15 mouse cellular contexts compared by ENCODE assay signal in the genomic region with DNA sequence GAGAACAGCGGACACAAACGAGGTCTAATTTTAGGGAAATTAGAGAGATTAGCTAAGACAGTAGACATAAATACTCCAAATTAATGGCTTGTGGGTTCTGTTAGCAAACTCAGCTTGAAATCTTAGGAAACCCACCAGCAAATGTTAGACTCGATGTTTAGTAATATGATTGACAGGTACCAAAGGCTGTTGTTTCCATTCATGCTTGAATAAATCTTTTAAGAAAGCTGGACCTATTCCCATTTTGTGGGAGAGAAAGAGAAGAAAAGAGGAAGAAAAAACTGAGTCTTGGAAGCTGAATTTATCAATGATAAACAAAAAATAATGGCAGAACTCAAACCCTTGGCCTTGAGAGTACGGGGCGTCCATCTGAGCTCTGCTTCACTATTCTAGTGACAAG.
DNase-seq lines count a peak whose midpoint lies in the region; ATAC-seq lines count a peak whose summit lies in the region.
"Had no signal": no experiment of that assay in that cellular context is flagged by ENCODE, and none has a peak within 500 bp of the region (broad histone marks: within the 10 kb centered on the region; RNA-seq: fewer than 3 reads in every experiment).

No protein-coding gene starts in this region.

- no peak for DNase-seq in heart, adult 11 months
- no peak for DNase-seq in neural tube, embryonic 11.5 days (ENCODE audit: low spot score)
- DNase-seq in neural tube, embryonic 10.5 days (ENCODE audit: extremely low spot score, low spot score), result no peak
- DNase-seq in natural killer cell, adult 2 months (ENCODE audit: low spot score in 2 of 2), result no peak
- DNase-seq: B cell, adult 2 months; gastrocnemius, postnatal 14 days; heart, postnatal 36 days; lung, postnatal 14 days; right cerebral cortex, postnatal 14 days; thymus, postnatal 36 days had no signal

- ATAC-seq in heart, embryonic 16.5 days (replicated peaks; ENCODE audit: extremely low read depth, insufficient read depth, low FRiP score), result no peak
- 0 out of 2 replicates have a peak, but pooled peaks have one; percentile 8 for ATAC-seq in neural tube, embryonic 11.5 days (ENCODE audit: insufficient read depth, low FRiP score, low TSS enrichment)
- ATAC-seq in hindbrain, embryonic 16.5 days, result no peak
- ATAC-seq in megakaryocyte, adult 5-6 weeks (ENCODE audit: poor library complexity, severe bottlenecking), result no peak

- no peak overlapping the region for H3K9ac ChIP-seq in heart, embryonic 16.5 days (ENCODE audit: low read length)
- H3K9ac ChIP-seq in neural tube, embryonic 11.5 days (ENCODE audit: low read length), result no peak overlapping the region
- H3K9ac ChIP-seq in hindbrain, embryonic 16.5 days (ENCODE audit: low read depth, low read length), result no peak overlapping the region
- H3K9ac ChIP-seq: limb, embryonic 13.5 days; liver, embryonic 15.5 days had no signal

- H3K4me3 ChIP-seq in heart, embryonic 16.5 days (ENCODE audit: low read length), result no peak overlapping the region
- no peak overlapping the region for H3K4me3 ChIP-seq in neural tube, embryonic 11.5 days (ENCODE audit: low read depth, low read length)
- no peak overlapping the region for H3K4me3 ChIP-seq in hindbrain, embryonic 16.5 days (ENCODE audit: low read length)
- H3K4me3 ChIP-seq: limb, embryonic 13.5 days; liver, embryonic 15.5 days had no signal

- 79% methylated on average over 5 of the region's 5 CpGs for WGBS in heart, embryonic 16.5 days
- 75% methylated on average over 5 of the region's 5 CpGs for WGBS in neural tube, embryonic 11.5 days
- 35% methylated on average over 5 of the region's 5 CpGs for whole genome bisulfite sequencing in hindbrain, embryonic 16.5 days

- no peak overlapping the region for H3K27ac ChIP-seq in heart, embryonic 16.5 days (ENCODE audit: low read length)
- H3K27ac ChIP-seq in neural tube, embryonic 11.5 days (ENCODE audit: low read depth, low read length), result peak overlapping the region; percentile 72
- H3K27ac ChIP-seq in hindbrain, embryonic 16.5 days (ENCODE audit: low read depth, low read length), result no peak overlapping the region; the same call in 1 of the 2 replicates
- H3K27ac ChIP-seq: limb, embryonic 13.5 days; liver, embryonic 15.5 days had no signal

- H3K36me3 ChIP-seq in heart, embryonic 16.5 days (ENCODE audit: control insufficient read depth, insufficient read depth), result no peaks in the 10 kb centered on the region
- no peaks in the 10 kb centered on the region for H3K36me3 ChIP-seq in neural tube, embryonic 11.5 days (ENCODE audit: control insufficient read depth, insufficient read depth, low read length)
- H3K36me3 ChIP-seq in hindbrain, embryonic 16.5 days (ENCODE audit: control insufficient read depth, insufficient read depth, low read length), result no peaks in the 10 kb centered on the region
- H3K36me3 ChIP-seq: limb, embryonic 13.5 days; liver, embryonic 15.5 days had no signal

- no peaks in the 10 kb centered on the region for H3K27me3 ChIP-seq in heart, embryonic 16.5 days (ENCODE audit: control insufficient read depth, insufficient read depth, low read length)
- no peaks in the 10 kb centered on the region for H3K27me3 ChIP-seq in neural tube, embryonic 11.5 days (ENCODE audit: control insufficient read depth, insufficient read depth, low read length)
- no peaks in the 10 kb centered on the region for H3K27me3 ChIP-seq in hindbrain, embryonic 16.5 days (replicated peaks; ENCODE audit: control insufficient read depth, insufficient read depth, low read length)
- H3K27me3 ChIP-seq: limb, embryonic 13.5 days; liver, embryonic 15.5 days had no signal

- H3K4me1 ChIP-seq in heart, embryonic 16.5 days (ENCODE audit: control insufficient read depth, insufficient read depth, low read length), result peaks cover 11% of the 10 kb centered on the region
- H3K4me1 ChIP-seq in neural tube, embryonic 11.5 days (ENCODE audit: control insufficient read depth, insufficient read depth, low read length), result peaks cover 22% of the 10 kb centered on the region
- H3K4me1 ChIP-seq in hindbrain, embryonic 16.5 days (ENCODE audit: control insufficient read depth, insufficient read depth, low read depth, low read length), result peaks cover 20% of the 10 kb centered on the region
- H3K4me1 ChIP-seq: liver, embryonic 15.5 days had no signal

- H3K9me3 ChIP-seq in heart, embryonic 16.5 days (replicated peaks; ENCODE audit: control insufficient read depth, low read length), result no peaks in the 10 kb centered on the region
- H3K9me3 ChIP-seq in neural tube, embryonic 11.5 days (ENCODE audit: control insufficient read depth, low read length), result no peaks in the 10 kb centered on the region
- H3K9me3 ChIP-seq in hindbrain, embryonic 16.5 days (ENCODE audit: control insufficient read depth, low read length), result no peaks in the 10 kb centered on the region
- H3K9me3 ChIP-seq: limb, embryonic 13.5 days; liver, embryonic 15.5 days had no signal

- peak overlapping the region; percentile 13; the same call in 1 of the 2 replicates for H3K4me2 ChIP-seq in heart, embryonic 16.5 days (ENCODE audit: low read depth, low read length)
- no peak overlapping the region for H3K4me2 ChIP-seq in neural tube, embryonic 11.5 days (ENCODE audit: low read depth)
- H3K4me2 ChIP-seq in hindbrain, embryonic 16.5 days (ENCODE audit: low read length), result peak overlapping the region; percentile 31
- H3K4me2 ChIP-seq: liver, embryonic 15.5 days had no signal
